Mouse (Mus musculus) embryonic facial prominence, embryonic 15.5 days (tissue): ENCODE measurements around the gene Cabp4. TPM values are rescaled to one million over a fixed set of nuclear protein-coding genes. Genes with fewer than 3 reads are reported as not detected.
"Not testable (repeated sequence)": the region's sequence is repeated elsewhere in the genome, so short reads cannot be mapped to it uniquely, and the experiment has no call there.

Experiments
- ATAC-seq: fragments of 200-750 bp; cut with Nextera tagmentation; 2 replicates; pipeline ENCODE4 v1.8.0; 2017; ENCODE audit warnings: low read depth, moderate TSS enrichment; ENCODE audit not compliant: insufficient number of reproducible peaks, low FRiP score, low TSS enrichment
- H3K27ac ChIP-seq: fragments of 300-500 bp; sonication (generic); replicated peaks from 2 replicates; pipeline ENCODE4 v1.5.1; 2015; ENCODE audit warnings: mild to moderate bottlenecking, inconsistent platforms
- H3K27me3 ChIP-seq: fragments of 300-500 bp; sonication (generic); 2 replicates; pipeline ENCODE4 v1.6.1; 2015; ENCODE audit warnings: inconsistent platforms
- H3K36me3 ChIP-seq: fragments of 300-500 bp; sonication (generic); 2 replicates; pipeline ENCODE4 v1.6.1; 2015; ENCODE audit warnings: mild to moderate bottlenecking, inconsistent platforms
- H3K4me1 ChIP-seq: fragments of 300-500 bp; sonication (generic); 2 replicates; pipeline ENCODE4 v1.6.1; 2015; ENCODE audit warnings: inconsistent platforms
- H3K4me2 ChIP-seq: fragments of 300-500 bp; sonication (generic); replicated peaks from 2 replicates; pipeline ENCODE4 v1.6.1; 2015; ENCODE audit warnings: mild to moderate bottlenecking, inconsistent platforms
- H3K4me3 ChIP-seq: fragments of 300-500 bp; sonication (generic); replicated peaks from 2 replicates; pipeline ENCODE4 v1.5.1; 2015; ENCODE audit warnings: mild to moderate bottlenecking, inconsistent platforms
- H3K9ac ChIP-seq: fragments of 300-500 bp; sonication (generic); 2 replicates; pipeline ENCODE4 v1.6.1; 2015; ENCODE audit warnings: inconsistent platforms
- H3K9me3 ChIP-seq: fragments of 300-500 bp; sonication (generic); replicated peaks from 2 replicates; pipeline ENCODE4 v1.6.1; 2016; ENCODE audit warnings: inconsistent platforms
- WGBS: fragments of 180-500 bp; shearing (Covaris S2); methylation state at CpG from one replicate; pipeline ENCODE4 v1.1.7; 2015; 5-methylcytosine and 5-hydroxymethylcytosine counted together
- polyA plus RNA-seq: library from polyadenylated mRNA; unstranded; fragments of >200 nt; fragmentation: Nextera tagmentation; extraction: Ambion mirVana; gene quantifications from 2 replicates; pipeline ENCODE4 v1.2.1, GENCODE M21; 2015

Cabp4 gene
- polyA plus RNA-seq, 1 experiment from 2014 or later: 0.31 TPM

- no peak for ATAC-seq
- Histone ChIP-seq H3K27me3 (no peaks in the 10 kb centered on the region), H3K4me1 (peaks cover 23% of the 10 kb centered on the region), H3K9me3 (no peaks in the 10 kb centered on the region), H3K4me3 (no peak overlapping the region), H3K9ac (no peak overlapping the region), H3K27ac (no peak overlapping the region), H3K36me3 (peaks cover 44% of the 10 kb centered on the region), H3K4me2 (no peak overlapping the region)
- 91% methylated on average over 7 of the region's 7 CpGs for WGBS
Measured at GRCm38 (mm10) chr19:4129462-4129861, 14.4 kb downstream of the Cabp4 start.

GRCm38 (mm10) chr19:4126759-4127495 lies 16.9 kb downstream of the Cabp4 start:
- peak overlapping the region; percentile 83 for H3K27ac ChIP-seq
- peak overlapping the region; percentile 72 for H3K4me2 ChIP-seq
- no peaks in the 10 kb centered on the region for H3K9me3 ChIP-seq
- WGBS: 37% methylated on average over 7 of the region's 7 CpGs
- H3K27me3 ChIP-seq: no peaks in the 10 kb centered on the region
- H3K4me3 ChIP-seq: peak overlapping the region; percentile 85
- no peak for ATAC-seq
- H3K9ac ChIP-seq: peak overlapping the region; percentile 81
- H3K4me1 ChIP-seq: peaks cover 29% of the 10 kb centered on the region
- peaks cover 34% of the 10 kb centered on the region for H3K36me3 ChIP-seq

GRCm38 (mm10) chr19:4125741-4126696 lies 17.8 kb downstream of the Cabp4 start, which contains the start of gene Aip:
Gene Aip, minus strand, starts transcription at chr19:4125858.
- ATAC-seq: peak; percentile 94
- Histone ChIP-seq H3K9ac (peak within 1 kb of the TSS; percentile 81), H3K27me3 (no peaks in the 10 kb centered on the region), H3K4me3 (peak within 1 kb of the TSS; percentile 85), H3K4me1 (peaks cover 29% of the 10 kb centered on the region), H3K9me3 (no peaks in the 10 kb centered on the region), H3K4me2 (peak within 1 kb of the TSS; percentile 72), H3K27ac (peak within 1 kb of the TSS; percentile 83), H3K36me3 (peaks cover 25% of the 10 kb centered on the region)
- WGBS: under 1% methylated on average over 63 of the region's 64 CpGs

- not testable (repeated sequence) for H3K27me3 ChIP-seq, H3K9me3 ChIP-seq
- Histone ChIP-seq H3K4me1 (peaks cover 37% of the 10 kb centered on the region), H3K27ac (peak overlapping the region; percentile 79), H3K36me3 (peaks cover 22% of the 10 kb centered on the region), H3K4me2 (peak overlapping the region; percentile 72), H3K9ac (0 out of 2 replicates have a peak overlapping the region, but pooled peaks have one; percentile 22), H3K4me3 (peak overlapping the region; percentile 85)
- peak; percentile 11; the same call in 1 of the 2 replicates for ATAC-seq
- 17% methylated on average over 3 of the region's 4 CpGs for WGBS
Measured at GRCm38 (mm10) chr19:4125268-4125667, 18.6 kb downstream of the Cabp4 start.

GRCm38 (mm10) chr19:4124432-4124831 lies 19.4 kb downstream of the Cabp4 start:
- no peak overlapping the region for H3K9ac ChIP-seq
- WGBS: 51% methylated on average over 4 of the region's 4 CpGs

GRCm38 (mm10) chr19:4122411-4123370 lies 21.1 kb downstream of the Cabp4 start:
- H3K4me1 ChIP-seq: peaks cover 43% of the 10 kb centered on the region
- 82% methylated on average over 7 of the region's 7 CpGs for WGBS
- H3K36me3 ChIP-seq: peaks cover 7% of the 10 kb centered on the region
- no peak overlapping the region for H3K9ac ChIP-seq
- ATAC-seq: no peak
- no peak overlapping the region for H3K4me2 ChIP-seq
- H3K4me3 ChIP-seq: no peak overlapping the region
- H3K27me3 ChIP-seq: no peaks in the 10 kb centered on the region
- H3K27ac ChIP-seq: no peak overlapping the region
- no peaks in the 10 kb centered on the region for H3K9me3 ChIP-seq

More at GRCm38 (mm10) chr19:4124432-4124831, 19.4 kb downstream of the Cabp4 start:
- Histone ChIP-seq H3K27ac (peak overlapping the region; percentile 79), H3K4me2 (peak overlapping the region; percentile 72), H3K9me3 (no peaks in the 10 kb centered on the region), H3K36me3 (peaks cover 14% of the 10 kb centered on the region), H3K4me3 (0 out of 2 replicates have a peak overlapping the region, but pooled peaks have one; percentile 16), H3K27me3 (no peaks in the 10 kb centered on the region), H3K4me1 (peaks cover 44% of the 10 kb centered on the region)
- no peak for ATAC-seq

GRCm38 (mm10) chr19:4121896-4122295 lies 21.9 kb downstream of the Cabp4 start:
- WGBS: 54% methylated on average over 6 of the region's 6 CpGs
- Histone ChIP-seq H3K4me1 (peaks cover 35% of the 10 kb centered on the region), H3K36me3 (peaks cover 11% of the 10 kb centered on the region)
- ATAC-seq, H3K9ac ChIP-seq, H3K4me2 ChIP-seq, H3K9me3 ChIP-seq, H3K27me3 ChIP-seq, H3K27ac ChIP-seq, H3K4me3 ChIP-seq: not testable (repeated sequence)

GRCm38 (mm10) chr19:4121097-4121805 lies 22.6 kb downstream of the Cabp4 start:
- peak overlapping the region; percentile 49; the same call in 1 of the 2 replicates for H3K9ac ChIP-seq
- 2% methylated on average over 38 of the region's 38 CpGs for WGBS
- peak; percentile 78 for ATAC-seq
- H3K4me1 ChIP-seq: peaks cover 29% of the 10 kb centered on the region
- no peaks in the 10 kb centered on the region for H3K9me3 ChIP-seq
- peaks cover 16% of the 10 kb centered on the region for H3K36me3 ChIP-seq
- H3K4me3 ChIP-seq: peak overlapping the region; percentile 53
- H3K27me3 ChIP-seq: no peaks in the 10 kb centered on the region
- peak overlapping the region; percentile 90 for H3K27ac ChIP-seq
- H3K4me2 ChIP-seq: peak overlapping the region; percentile 53

GRCm38 (mm10) chr19:4120496-4120895 lies 23.3 kb downstream of the Cabp4 start:
- Histone ChIP-seq H3K4me1 (peaks cover 29% of the 10 kb centered on the region), H3K4me3 (peak overlapping the region; percentile 53), H3K9ac (no peak overlapping the region), H3K27ac (no peak overlapping the region), H3K4me2 (peak overlapping the region; percentile 53), H3K27me3 (no peaks in the 10 kb centered on the region), H3K36me3 (peaks cover 22% of the 10 kb centered on the region), H3K9me3 (no peaks in the 10 kb centered on the region)
- no peak for ATAC-seq
- WGBS: 93% methylated on average over 2 of the region's 2 CpGs
